Mouse (Mus musculus) liver, adult (tissue): ENCODE results near the gene Fthl17c.
"Not testable (repeated sequence)": the region's sequence is repeated elsewhere in the genome, so short reads cannot be mapped to it uniquely, and the experiment has no call there.

ENCODE experiments used
- GATA4 ChIP-seq: IDR thresholded peaks from 2 replicates; pipeline ENCODE4 v1.6.1; 2014; ENCODE audit warnings: mild to moderate bottlenecking, low read length; ENCODE audit not compliant: insufficient replicate concordance

The Fthl17c gene

GRCm38 (mm10) chrX:8976459-8976858 lies at the start of gene Fthl17c:
Gene Fthl17c, minus strand, starts transcription at chrX:8976559.
- TF ChIP-seq GATA4, result not testable (repeated sequence)

GRCm38 (mm10) chrX:9019481-9019880 lies 43.1 kb upstream of the Fthl17c start:
- TF ChIP-seq GATA4, result no peak

GRCm38 (mm10) chrX:9016079-9016478 lies 39.7 kb upstream of the Fthl17c start:
- TF ChIP-seq GATA4, result no peak

- not testable (repeated sequence) for TF ChIP-seq GATA4
Measured at GRCm38 (mm10) chrX:8986655-8987054, 10.3 kb upstream of the Fthl17c start, which contains the start of gene Fthl17d. Gene Fthl17d, minus strand, starts transcription at chrX:8986755.

- TF ChIP-seq GATA4, result not testable (repeated sequence)
Measured at GRCm38 (mm10) chrX:8962875-8963274, 13.5 kb downstream of the Fthl17c start, which contains the start of gene Fthl17b. Gene Fthl17b, minus strand, starts transcription at chrX:8962975.

- TF ChIP-seq GATA4, result no peak
Measured at GRCm38 (mm10) chrX:8944041-8944440, 32.3 kb downstream of the Fthl17c start.

- TF ChIP-seq GATA4, result no peak
Measured at GRCm38 (mm10) chrX:8927308-8927707, 49.1 kb downstream of the Fthl17c start.
